Mouse (Mus musculus) CH12.LX (cell line): ENCODE measurements at regions not wholly inside any gene's neighbourhood (a gene's known extent, or its start where the extent isn't known, plus 50 kb on each side); places are given as distances from the start of the nearest gene placed in this dataset.

ENCODE experiments used
- CTCF ChIP-seq, 2 experiments: IDR thresholded peaks in 1 of 2; conservative IDR thresholded peaks in 1 of 2; 2 replicates each; pipeline ENCODE4 v1.5.1; 2011 to 2012; ENCODE audit warnings: low read depth in 2 of 2, low read length in 2 of 2, improper control_type of control experiment in 1 of 2, inconsistent platforms in 1 of 2, mild to moderate bottlenecking in 1 of 2, moderate library complexity in 1 of 2
- E2F4 ChIP-seq: IDR thresholded peaks from 2 replicates; pipeline ENCODE4 v1.6.1; 2011; ENCODE audit warnings: low read depth, low read length, improper control_type of control experiment; ENCODE audit not compliant: insufficient replicate concordance
- EP300 ChIP-seq: IDR thresholded peaks from 2 replicates; pipeline ENCODE4 v1.6.1; 2011; ENCODE audit warnings: low read length, improper control_type of control experiment
- HCFC1 ChIP-seq: IDR thresholded peaks from 2 replicates; pipeline ENCODE4 v1.6.1; 2012; ENCODE audit warnings: low read depth, mild to moderate bottlenecking, inconsistent platforms, low read length, improper control_type of control experiment
- IRF4 ChIP-seq: IDR thresholded peaks from 2 replicates; pipeline ENCODE4 v1.6.1; 2014; ENCODE audit warnings: low read depth, mild to moderate bottlenecking, inconsistent platforms, low read length, improper control_type of control experiment
- MAX ChIP-seq: IDR thresholded peaks from 2 replicates; pipeline ENCODE4 v1.6.1; 2011; ENCODE audit warnings: low read length, improper control_type of control experiment
- POLR2A ChIP-seq: IDR thresholded peaks from 2 replicates; pipeline ENCODE4 v1.6.1; 2011; ENCODE audit warnings: low read depth, mild to moderate bottlenecking, improper control_type of control experiment, low read length
- POLR2AphosphoS2 ChIP-seq: IDR thresholded peaks from 2 replicates; pipeline ENCODE4 v1.6.1; 2011; ENCODE audit warnings: low read depth, low read length, improper control_type of control experiment
- RCOR1 ChIP-seq: conservative IDR thresholded peaks from 2 replicates; pipeline ENCODE4 v1.6.1; 2012; ENCODE audit warnings: low read depth, mild to moderate bottlenecking, inconsistent platforms, low read length, improper control_type of control experiment
- ZC3H11A ChIP-seq: IDR thresholded peaks from 2 replicates; pipeline ENCODE4 v1.6.1; 2012; ENCODE audit warnings: low read depth, mild to moderate bottlenecking, inconsistent platforms, low read length, improper control_type of control experiment
- ZKSCAN1 ChIP-seq: IDR thresholded peaks from 2 replicates; pipeline ENCODE4 v1.6.1; 2012; ENCODE audit warnings: low read depth, inconsistent platforms, low read length, improper control_type of control experiment, borderline replicate concordance

DNA sequence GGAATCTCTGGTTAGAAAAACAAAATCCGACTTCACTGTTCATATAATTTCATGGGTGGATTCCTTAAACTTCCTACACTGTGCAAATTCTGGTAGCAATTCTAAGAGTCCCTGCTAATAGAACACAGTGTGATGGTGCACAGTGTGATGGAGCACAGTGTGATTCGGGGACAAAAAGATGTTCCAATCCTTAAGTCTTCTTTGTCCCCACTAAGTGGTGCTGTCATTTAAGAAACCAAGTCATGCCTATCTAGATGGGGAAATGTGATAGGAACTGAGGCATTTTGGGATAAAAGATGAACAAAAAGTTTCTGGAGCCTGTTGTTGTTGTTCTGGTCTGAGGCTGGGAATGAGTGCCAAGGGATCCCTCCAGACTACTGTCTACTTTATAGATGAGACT, 145.3 kb downstream of the Edem1 start:
- no peak for TF ChIP-seq POLR2A
- no peak for TF ChIP-seq IRF4
- no peak for TF ChIP-seq CTCF (conservative IDR thresholded peaks at IDR 0.05 in 1 of 2, IDR thresholded peaks at IDR 0.05 in 1 of 2; ENCODE audit: low read depth in 2 of 2, low read length in 2 of 2)
- no peak for TF ChIP-seq RCOR1
- no peak for TF ChIP-seq POLR2AphosphoS2
- no peak for TF ChIP-seq ZKSCAN1
- no peak for TF ChIP-seq HCFC1
- TF ChIP-seq ZC3H11A: no peak
- TF ChIP-seq MAX: no peak
- no peak for TF ChIP-seq EP300
- TF ChIP-seq E2F4: no peak
